Mouse (Mus musculus) megakaryocyte, embryonic 14.5 days (primary cell): ENCODE data around the gene Vmn1r103.
"Not testable (repeated sequence)": the region's sequence is repeated elsewhere in the genome, so short reads cannot be mapped to it uniquely, and the experiment has no call there.

ENCODE experiments used
- FLI1 ChIP-seq: IDR thresholded peaks from 2 replicates; pipeline ENCODE4 v1.6.1; 2012; ENCODE audit warnings: low read length, inconsistent platforms, mixed read lengths
- GATA1 ChIP-seq: IDR thresholded peaks from 3 replicates; pipeline ENCODE4 v1.6.1; 2012; ENCODE audit warnings: mixed read lengths, low read length, inconsistent platforms, borderline replicate concordance

GRCm38 (mm10) chr7:20545657-20546056 is 35.3 kb upstream of the Vmn1r103 start, which contains the start of gene Gm5726:
- TF ChIP-seq GATA1, FLI1: not testable (repeated sequence)
